Mouse (Mus musculus): ENCODE results near the gene Skap1.

Skap1 gene

DNA sequence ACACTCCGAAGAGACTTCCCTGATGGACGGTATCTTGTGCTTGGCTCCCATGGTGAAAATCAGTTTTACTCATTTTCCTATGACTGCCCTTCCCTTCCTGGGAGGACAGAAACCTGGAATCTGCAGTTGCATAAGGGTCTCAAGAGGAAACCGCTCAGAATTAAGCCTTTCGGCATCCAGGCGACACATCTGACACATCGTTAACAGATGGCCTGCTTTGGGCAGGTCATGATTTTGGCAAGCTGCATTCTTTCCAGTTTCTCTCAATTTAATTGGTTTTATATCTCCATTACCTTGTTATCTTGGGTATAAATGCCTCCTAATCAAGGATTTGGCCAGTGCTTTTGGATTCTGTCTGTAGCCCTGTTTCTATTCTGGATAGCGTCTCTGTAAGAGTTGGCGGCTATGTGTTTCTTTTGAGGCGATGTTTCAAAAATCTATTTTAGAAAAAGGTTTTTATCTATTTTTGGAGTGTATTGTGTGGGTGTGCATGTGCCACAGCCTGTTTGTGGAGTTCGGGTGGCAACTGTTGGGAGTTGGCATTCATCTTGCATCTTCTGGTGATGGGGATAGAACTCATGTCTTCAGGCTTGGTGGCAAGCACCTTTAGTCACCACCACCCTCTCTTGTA, 1.1 kb downstream of the Skap1 start:
- no peak for DNase-seq (ENCODE audit: low spot score in 2 of 2)

DNA sequence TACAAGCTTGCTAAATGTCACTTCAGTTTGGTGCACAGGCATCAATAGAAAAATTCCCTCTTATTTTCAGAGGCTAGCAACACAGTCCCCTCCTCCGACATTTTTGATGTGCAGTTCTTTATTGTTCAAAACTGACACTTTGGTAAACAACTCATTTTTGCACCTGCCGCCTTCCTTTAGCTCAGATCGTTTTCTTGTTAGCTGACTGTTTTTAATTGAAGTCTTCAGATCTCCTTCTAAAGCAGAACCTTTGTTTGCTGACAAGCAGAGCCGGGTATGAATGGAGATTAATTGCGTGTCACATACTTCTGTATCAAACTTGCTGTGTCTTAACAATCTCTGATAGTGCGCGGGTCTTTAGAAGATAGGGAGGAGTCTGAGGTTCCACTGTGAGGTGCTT, 2.0 kb downstream of the Skap1 start:
- no peak for DNase-seq (ENCODE audit: low spot score in 2 of 2)

DNA sequence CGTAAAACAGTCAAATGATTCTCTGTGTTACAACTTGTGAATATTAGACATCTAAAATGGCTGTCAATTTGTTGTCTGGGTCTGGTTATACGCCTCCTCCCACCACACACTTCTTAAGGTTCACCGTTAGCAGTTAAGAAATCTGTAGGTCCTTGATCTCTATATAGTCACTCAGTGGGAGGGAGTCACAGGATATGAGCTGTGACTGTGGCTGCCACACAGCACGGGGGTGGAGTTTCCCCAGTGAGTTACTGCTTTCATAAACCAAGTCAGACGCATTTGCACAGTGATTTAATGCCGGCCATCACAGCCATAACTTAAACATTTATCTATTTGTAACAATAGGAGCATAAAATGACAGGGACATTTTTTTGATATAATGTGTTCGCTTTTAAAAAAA, 2.6 kb downstream of the Skap1 start:
- no peak for DNase-seq (ENCODE audit: low spot score in 2 of 2)

DNA sequence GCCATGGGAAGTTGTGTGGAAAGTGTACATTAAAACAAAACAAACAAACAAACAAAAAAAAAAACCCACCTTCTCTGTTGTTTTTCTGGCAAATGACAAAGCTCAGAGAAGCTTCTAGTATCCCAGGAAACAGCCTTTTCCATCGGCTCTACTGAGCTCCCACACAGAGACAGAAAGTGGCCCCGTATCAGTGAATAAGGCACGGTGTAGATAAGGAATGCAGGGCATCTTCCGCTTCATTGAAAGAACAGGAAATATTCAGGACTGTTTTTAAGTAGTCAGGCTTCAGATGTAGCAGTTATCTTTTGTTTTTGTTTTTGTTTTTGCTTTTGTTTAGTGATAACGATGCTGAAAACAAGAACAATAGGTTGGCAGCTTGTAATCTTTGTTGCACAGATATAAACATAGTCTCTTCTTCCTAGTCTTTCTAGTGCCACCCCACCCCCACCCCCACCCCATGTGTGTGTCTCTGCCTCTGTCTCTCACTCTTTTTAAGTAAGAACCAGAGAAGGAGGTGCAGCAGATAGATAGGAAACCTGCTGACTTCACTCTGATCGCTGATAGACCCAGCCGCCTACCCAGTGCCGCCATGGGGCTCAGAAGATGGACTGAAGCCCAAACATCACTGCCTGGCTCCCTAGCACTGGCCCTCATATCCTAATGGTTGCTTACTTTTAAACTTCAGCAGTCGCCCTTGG, 3.8 kb downstream of the Skap1 start:
- DNase-seq (ENCODE audit: low spot score in 2 of 2): no peak

DNA sequence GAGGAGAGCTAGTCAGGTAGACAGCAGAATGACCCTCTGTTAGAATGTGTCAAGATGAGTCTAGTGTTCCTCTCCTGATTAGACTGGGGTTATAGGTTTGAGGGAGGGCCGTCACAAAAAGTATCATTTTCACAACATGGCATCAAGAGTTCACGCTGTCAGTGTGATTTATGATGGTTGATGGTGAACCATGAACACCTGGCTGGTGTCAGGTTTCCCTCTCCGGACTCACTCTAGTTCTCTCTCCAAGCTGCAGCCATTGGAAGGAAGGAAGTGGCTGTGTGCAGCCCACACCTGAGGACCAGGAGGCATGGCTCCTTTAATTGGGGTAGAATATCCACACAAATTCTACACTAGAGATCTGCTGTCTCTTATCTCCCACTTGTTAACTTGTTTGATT, 18.3 kb downstream of the Skap1 start:
- DNase-seq (ENCODE audit: low spot score in 2 of 2): no peak

DNA sequence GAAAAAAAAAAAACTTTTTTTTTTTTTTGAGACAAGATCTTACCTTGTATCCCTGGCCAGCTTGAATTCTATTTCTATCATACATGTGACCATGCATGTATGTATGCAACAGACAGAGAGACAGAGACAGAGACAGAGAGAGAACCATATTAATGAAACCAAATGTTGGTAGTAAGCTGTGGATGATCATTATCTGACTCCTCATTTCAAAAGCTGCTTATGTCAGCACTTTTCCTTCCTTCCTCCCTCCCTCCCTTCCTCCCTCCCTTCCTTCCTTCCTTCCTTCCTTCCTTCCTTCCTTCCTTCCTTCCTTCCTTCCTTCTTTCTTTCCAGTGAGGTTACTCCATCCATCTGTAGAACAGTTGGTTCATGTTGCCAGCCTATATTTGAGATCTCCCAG, 18.8 kb downstream of the Skap1 start:
- DNase-seq (ENCODE audit: low spot score in 2 of 2): no peak

DNA sequence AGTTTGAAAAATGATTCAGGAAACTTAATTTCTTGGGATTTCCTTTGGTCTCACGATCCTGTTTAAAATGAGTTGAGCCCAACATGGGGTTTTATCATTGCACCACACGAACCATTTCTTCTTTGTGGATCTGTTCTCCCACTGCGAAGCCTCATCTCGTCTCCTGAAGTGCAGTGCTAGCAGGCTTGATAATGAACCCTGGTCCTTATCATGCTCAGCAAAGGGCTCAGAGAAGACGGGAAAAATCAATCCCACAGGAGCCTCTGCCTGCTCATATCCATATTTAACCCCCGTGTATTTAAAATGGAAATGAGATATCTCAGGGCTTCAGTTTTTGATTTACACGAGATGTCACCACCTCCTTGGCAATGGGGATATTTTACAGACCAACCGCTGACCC, 34.1 kb downstream of the Skap1 start:
- no peak for DNase-seq (ENCODE audit: low spot score in 2 of 2)

DNA sequence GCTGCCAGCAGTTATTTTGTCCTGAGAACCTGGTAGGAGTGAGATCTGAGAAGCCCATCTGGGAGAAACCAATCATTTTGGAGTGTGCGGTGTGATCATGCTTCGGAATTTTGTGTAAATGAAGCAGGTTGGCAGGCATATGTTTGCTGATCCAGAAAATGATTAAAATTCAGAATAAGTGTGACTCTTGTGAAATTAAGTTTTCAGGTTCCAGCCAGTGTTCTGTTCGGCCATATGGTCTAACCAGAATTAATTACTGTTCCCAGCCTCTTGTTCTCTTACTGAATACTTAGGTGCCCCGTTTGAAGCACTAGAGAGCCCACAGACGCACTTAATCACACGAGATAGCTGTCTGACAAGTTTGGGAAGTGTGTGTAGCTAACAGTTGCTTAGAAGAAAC, 36.6 kb downstream of the Skap1 start:
- DNase-seq (ENCODE audit: low spot score in 2 of 2): no peak

DNA sequence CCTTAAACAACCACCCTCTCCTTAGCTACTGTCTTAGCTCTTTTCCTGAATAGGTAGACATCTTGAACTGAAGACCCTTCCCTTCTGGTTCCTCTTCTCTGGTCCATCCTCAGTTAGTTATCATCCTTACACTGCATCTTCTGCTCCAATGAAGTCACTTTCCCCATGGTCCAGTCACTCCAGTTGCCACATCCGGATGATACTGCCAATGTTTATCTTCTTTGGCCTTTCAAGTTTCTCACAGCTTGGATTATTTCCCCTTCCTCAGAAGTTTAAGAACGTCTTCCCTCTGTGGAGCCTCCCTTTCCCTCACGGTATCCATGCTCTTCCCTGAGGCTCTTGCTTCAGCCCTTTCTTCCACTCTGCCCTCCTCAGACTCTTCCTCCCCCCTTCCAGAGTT, 38.6 kb downstream of the Skap1 start:
- DNase-seq (ENCODE audit: low spot score in 2 of 2): no peak

DNA sequence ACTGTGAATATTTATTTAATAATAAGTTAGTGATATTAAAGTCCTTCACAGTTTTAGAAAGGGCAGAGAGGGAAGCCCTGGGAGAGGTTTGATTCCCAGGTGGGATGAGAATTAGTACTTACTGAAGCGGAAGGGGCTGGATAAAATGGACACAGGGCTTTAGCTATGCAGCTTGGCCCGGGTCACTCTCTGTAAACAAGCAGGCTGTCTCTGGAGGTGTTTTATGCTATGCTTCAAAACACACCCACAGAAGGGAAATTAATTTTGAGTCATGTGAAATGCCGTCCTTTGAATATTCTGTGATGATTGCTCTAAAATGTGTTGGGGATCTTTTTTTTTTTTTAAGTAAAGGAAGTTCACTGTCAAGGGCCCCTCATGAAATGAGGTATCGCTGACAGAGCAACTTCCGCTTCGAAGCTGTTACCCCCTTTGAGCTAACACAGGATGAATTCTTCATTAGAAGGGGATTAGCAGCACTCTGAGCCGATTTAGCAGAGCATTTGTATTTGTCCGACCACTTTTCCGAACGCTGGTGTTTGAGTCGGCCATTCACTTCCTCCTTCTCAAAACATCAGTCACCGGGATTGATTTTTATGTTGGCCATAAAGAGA, 40.2 kb downstream of the Skap1 start:
- DNase-seq (ENCODE audit: low spot score in 2 of 2): no peak

DNA sequence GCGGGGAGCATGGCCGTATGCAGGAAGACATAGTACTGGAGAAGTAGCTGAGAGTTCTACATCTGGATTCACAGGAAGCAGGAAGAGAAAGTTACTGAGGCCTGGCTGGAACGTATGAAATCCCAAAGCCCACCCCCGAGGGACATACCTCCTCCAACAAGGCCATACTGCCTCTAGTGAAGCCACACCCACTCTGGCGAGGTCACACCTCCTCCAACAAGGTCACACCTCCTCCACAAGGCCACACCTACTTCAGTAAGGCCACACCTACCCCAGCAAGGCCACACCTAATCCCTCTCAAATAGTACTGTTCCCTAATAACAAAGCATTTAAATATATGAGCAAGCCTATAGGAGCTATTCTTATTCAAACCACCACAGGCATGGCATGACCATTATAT, 41.4 kb downstream of the Skap1 start:
- no peak for DNase-seq (ENCODE audit: low spot score in 2 of 2)

DNA sequence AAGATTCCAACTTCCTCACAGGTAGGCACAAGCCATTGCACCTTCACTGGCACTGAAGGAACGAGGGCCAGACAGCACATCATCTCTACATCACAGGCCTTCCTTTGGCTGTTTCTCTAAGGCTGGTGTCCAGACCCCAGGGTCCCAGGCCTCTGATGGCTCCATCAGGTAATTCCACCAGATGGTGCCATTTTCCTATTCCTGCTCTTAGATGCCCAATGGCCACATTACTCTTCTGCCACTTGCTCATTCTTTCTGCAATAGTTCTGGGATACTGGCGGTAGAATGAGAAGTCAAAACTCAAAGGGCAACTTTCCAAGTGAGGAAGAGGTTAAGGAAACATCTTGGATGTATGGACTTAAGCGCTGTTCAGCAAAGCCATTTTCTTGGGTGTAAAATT, 50.8 kb downstream of the Skap1 start:
- no peak for DNase-seq (ENCODE audit: low spot score in 2 of 2)

DNA sequence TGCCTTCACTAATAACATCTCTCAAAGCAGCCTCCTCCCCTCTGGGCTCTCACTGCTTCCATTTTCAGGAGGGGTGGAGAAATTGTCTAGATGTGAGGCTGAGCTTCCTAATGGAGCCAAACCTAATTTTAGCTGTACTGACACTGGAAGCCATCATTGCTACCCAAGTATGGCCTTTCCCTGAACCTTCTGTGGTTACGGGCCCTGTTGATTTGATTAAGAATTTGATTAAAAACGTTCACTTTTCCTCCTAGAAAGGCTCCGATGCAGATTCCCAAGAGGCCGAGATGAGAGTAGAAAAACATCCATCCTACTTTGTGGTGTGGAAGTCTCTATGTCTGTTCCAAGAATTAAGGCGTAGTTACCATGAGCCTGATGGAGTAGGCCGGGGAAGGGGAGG, 60.1 kb downstream of the Skap1 start:
- DNase-seq (ENCODE audit: low spot score in 2 of 2): no peak

DNA sequence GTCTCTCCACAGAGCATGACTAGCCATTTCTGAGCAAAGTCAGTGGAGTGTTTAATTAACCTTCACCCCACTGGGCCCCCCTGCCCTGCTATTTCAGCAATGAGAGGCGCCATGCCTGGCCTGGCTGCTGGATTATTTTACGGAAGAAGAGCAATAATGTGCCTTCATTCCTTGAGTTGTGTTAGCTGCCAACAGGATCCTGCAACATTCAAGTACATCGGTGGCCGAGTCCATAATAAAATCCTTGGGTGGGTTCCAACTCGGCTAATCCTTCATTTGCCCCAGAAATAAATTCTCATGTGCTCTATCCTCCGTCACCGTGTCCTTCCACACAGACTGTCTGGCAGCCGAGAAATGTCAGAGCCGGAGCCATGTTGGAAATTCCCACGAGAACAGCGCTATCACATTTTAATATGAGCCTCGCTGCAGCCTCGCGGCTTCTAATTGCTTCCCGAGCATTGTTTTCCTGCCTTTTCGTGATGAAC, 61.8 kb downstream of the Skap1 start:
- DNase-seq (ENCODE audit: low spot score in 2 of 2): no peak

DNA sequence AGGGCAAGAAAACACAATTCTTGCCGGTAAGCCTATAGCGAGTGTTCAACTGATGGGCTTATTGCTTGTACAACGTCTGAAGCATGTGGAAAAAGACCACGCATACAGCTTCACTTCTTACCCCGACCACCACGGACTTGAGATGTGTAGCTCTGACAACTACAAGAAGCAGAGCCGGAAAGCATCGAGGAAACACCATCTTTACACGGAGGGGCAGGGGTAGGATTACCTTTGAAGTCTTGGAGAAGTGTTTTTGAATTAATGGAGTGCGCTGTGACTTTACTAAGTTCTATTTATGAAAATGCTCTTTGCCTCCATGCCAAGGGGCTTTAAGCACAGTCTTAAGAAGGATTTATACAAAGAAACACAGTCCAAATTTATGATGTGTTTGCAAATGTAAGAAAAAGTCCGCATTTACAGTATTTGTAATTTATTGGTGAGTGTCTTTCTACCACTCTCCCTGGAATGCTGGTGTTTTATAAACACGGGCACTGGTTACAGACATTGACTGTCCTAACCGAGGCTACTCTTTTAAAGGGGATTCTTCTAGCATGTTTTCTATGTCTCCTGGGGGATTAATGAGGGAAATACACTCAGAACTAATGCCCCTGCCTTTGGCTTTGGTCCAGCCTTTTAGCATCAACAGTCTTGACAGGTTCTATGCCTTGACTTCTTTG, 67.5 kb downstream of the Skap1 start:
- no peak for DNase-seq (ENCODE audit: low spot score in 2 of 2)

DNA sequence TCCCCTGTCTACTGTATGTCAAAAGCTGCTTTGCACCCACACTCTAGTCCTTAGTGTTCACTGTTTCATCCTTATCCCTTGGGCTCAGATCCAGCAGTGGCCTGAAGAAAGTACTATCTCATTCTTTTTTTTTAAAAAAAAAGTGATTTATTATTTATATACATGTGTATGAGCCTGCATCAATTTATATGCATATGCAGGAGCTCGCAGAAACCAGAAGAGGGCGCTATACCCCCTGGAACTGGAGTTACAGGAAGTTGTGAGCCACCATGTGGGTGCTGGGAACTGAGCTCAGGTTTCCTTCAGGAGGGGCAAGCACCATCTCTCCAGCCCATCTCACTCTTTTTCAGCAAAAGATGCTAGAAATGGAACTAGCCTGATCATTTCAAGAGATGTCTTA, 70.1 kb downstream of the Skap1 start:
- DNase-seq (ENCODE audit: low spot score in 2 of 2): no peak

DNA sequence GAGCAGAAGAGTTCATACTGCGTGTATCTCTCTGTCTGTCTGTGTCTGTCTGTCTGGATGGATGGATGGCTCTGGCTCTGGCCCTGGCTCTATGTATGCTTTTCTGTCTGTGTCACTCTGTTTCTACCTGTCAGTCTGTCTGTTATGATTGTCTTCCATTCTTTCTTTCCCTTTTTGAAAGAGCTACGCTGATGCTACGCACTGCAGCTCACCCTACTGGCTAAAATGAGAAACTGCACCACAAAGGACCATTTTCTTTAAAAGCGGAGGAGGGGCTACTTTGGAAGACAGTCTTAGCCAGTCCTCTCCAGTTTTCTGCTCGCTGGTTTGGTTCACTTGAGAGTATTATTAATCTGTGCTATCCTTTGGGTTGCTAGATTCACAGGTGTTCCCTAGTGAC, 71.8 kb downstream of the Skap1 start:
- DNase-seq (ENCODE audit: low spot score in 2 of 2): peak in 1 of 2 experiments; percentile 28

DNA sequence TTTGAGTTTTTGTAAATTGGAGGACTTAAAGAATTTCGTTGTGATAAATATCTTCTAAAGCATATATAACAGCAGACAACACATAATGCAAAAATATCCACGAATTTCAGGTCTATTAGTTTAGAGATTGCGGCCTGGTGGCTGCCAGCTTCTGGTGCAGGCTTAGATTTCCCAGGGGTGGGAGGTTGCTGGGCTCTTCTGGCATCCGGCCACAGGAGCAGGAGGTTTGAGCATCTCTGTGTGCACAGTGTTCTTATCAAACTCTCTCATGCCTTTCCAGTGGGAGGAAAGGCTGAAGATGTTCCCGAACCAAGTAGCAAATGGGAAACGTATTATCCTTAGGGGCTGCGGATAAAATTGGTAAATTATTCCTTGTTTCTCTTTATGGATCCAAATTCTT, 77.6 kb downstream of the Skap1 start:
- DNase-seq (ENCODE audit: low spot score in 2 of 2): peak in 1 of 2 experiments; percentile 37

DNA sequence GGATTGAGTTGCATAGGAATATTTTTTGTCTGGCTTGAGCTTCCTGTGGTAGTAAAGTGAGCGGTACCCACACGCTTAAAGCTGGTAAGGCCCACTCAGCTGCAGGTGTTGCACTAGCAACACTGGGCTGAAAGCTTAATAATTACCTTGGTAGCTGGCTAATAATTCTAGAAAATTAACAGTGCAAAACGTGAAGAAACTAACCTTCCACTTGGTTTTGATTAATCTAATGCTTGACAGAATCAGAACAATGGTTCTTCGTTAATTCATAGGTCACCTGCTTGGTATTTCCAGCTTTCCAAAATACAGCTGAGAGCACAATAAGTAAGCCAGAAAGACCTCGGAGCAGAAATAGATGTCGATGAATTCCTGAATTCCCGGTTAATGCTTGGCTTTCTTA, 78.2 kb downstream of the Skap1 start:
- DNase-seq (ENCODE audit: low spot score in 2 of 2): no peak

DNA sequence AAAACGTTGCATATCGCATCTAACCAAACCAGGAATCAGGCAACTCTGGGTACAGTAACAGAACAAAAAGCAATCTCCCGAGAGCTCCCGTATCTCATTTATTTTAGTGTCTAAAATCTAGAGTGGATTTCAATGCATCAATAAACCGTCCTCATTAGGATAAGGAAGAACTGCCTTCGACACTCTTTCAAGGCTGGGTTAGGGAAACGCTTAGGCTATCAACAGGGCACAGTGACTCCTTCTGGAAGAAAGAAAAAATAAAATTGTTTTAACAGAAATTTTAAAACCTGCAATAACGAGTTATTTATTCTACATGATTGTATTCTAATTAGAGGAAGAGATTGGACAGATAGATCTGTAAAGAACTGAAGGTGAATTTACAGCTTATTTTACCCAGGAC, 82.0 kb downstream of the Skap1 start:
- DNase-seq (ENCODE audit: low spot score in 2 of 2): no peak

DNA sequence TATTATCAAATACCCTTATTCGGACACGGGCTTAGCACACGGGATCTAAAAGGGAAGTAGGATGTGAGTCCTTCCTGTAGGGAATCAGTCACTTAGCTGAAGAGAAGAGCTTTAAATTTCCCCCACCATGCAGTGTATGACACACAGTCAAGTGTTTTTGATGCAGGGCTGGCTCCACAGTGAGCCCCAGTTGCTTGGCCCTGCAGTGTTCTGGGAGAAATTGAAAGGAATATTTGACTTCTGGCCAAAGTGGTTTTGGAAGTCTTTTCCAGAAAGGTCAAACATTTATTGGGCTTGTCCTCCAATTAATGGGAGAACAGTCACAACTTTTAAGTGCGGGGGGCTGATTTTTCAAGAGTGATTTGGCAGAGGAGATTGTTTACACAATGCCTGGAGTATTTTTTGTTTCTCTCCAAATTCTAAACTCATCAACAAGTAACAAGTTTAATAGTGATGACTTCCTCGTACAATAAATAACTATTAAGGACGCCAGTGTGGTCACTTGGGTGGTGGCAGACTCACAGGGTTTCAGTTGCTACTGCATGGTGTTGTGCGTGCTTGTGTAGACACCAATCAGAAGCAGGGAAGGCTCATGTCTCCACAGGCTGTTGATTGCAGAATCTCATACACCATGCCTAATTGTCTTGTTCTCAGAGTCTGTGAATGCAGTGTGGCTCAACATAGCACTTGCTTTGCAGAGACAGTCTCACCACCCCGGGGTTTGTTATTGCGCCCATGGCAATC, 86.7 kb downstream of the Skap1 start:
- no peak for DNase-seq (ENCODE audit: low spot score in 2 of 2)

DNA sequence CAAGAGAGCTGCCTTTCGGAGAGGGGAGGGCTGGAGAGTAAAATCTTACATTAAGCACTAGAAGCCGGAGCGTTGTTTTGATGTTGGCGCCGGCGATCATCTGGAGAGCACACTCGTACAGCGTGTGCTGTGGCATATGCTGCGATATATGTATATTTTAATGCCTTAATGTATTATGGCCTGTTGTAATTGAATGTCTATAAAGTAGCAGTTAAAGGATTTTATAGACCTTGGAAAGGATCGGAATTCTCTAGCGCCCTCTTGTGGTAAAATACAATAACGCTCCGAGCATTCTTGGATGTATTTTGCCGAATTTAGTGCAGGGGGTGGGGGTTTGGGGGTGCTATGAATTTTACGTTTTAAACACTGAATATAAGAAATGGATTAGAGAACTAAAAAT, 88.7 kb downstream of the Skap1 start:
- peak in 1 of 2 experiments; percentile 25 for DNase-seq (ENCODE audit: low spot score in 2 of 2)

All from cerebellum, postnatal 4 days (tissue).